ENCODE assay signal across 14 mouse cellular contexts in genomic region chr2:125055316-125055903, GRCm38 (mm10). TPM values are rescaled to one million over a fixed set of nuclear protein-coding genes. Genes with fewer than 3 reads are reported as not detected.
A peak's percentile ranks its signal among the peaks of the same experiment; 100 is the strongest.
DNase-seq lines count a peak whose midpoint lies in the region; ATAC-seq and TF ChIP-seq lines count a peak whose summit lies in the region.
"Had no signal": no experiment of that assay in that cellular context is flagged by ENCODE, and none has a peak within 500 bp of the region (broad histone marks: within the 10 kb centered on the region; RNA-seq: fewer than 3 reads in every experiment).

No protein-coding gene starts in this region.

- TF ChIP-seq POLR2A in ES-Bruce4 (IDR thresholded peaks at IDR 0.05; ENCODE audit: insufficient read depth, low read length), result no peak

- no peak overlapping the region for H3K9ac ChIP-seq in ES-Bruce4 (ENCODE audit: low read depth, poor library complexity, severe bottlenecking)
- H3K9ac ChIP-seq: embryonic facial prominence, embryonic 15.5 days; heart, embryonic 15.5 days; hindbrain, embryonic 15.5 days had no signal

- ATAC-seq in erythroid progenitor cell, adult 5-6 weeks (replicated peaks; ENCODE audit: low FRiP score, poor library complexity, severe bottlenecking), result no peak

- peak; percentile 19 for TF ChIP-seq CTCF in left cerebral cortex, adult 2 months (IDR thresholded peaks at IDR 0.05)
- TF ChIP-seq CTCF in ES-Bruce4 (IDR thresholded peaks at IDR 0.05; ENCODE audit: low read depth, low read length), result peak; percentile 31

- TF ChIP-seq EP300 in ES-Bruce4 (IDR thresholded peaks at IDR 0.05; ENCODE audit: insufficient read depth, low read depth, low read length), result no peak

- DNase-seq in left cerebral cortex, adult 2 months (ENCODE audit: extremely low spot score in 1 of 2, low spot score in 2 of 2), result no peak
- no peak for DNase-seq in left cerebral cortex, adult 18-20 months (ENCODE audit: low spot score in 2 of 2)
- DNase-seq in A20 (ENCODE audit: low read depth, low spot score), result peak; percentile 34
- DNase-seq in c-Kit-positive CD71-positive TER-119-positive erythroid progenitor cells, embryonic 14.5 days (ENCODE audit: low spot score), result peak; percentile 7
- no peak for DNase-seq in right cerebral cortex, postnatal 25 days
- no peak for DNase-seq in heart, adult 8-10 months (ENCODE audit: low spot score)
- DNase-seq: adrenal gland, postnatal 10 days had no signal

- no peaks in the 10 kb centered on the region for H3K4me1 ChIP-seq in ES-Bruce4 (ENCODE audit: control insufficient read depth, insufficient read depth, low read length)
- H3K4me1 ChIP-seq: embryonic facial prominence, embryonic 15.5 days; heart, embryonic 15.5 days; hindbrain, embryonic 15.5 days; midbrain, embryonic 10.5 days had no signal

- H3K36me3 ChIP-seq in ES-Bruce4 (ENCODE audit: control insufficient read depth, insufficient read depth, low read length, poor library complexity, severe bottlenecking), result no peaks in the 10 kb centered on the region
- H3K36me3 ChIP-seq: embryonic facial prominence, embryonic 15.5 days; heart, embryonic 15.5 days; hindbrain, embryonic 15.5 days; midbrain, embryonic 10.5 days had no signal

- intact Hi-C loops in left cerebral cortex, adult 2 months (cut with DNase I), result no loop called here

- H3K4me3 ChIP-seq in left cerebral cortex, adult 2 months, result no peak overlapping the region
- no peak overlapping the region for H3K4me3 ChIP-seq in ES-Bruce4 (ENCODE audit: low read depth, low read length)
- H3K4me3 ChIP-seq: embryonic facial prominence, embryonic 15.5 days; heart, embryonic 15.5 days; hindbrain, embryonic 15.5 days; midbrain, embryonic 10.5 days had no signal

- H3K27ac ChIP-seq in left cerebral cortex, adult 2 months, result no peak overlapping the region
- no peak overlapping the region for H3K27ac ChIP-seq in ES-Bruce4 (ENCODE audit: insufficient read depth, low read length)
- H3K27ac ChIP-seq: embryonic facial prominence, embryonic 15.5 days; heart, embryonic 15.5 days; hindbrain, embryonic 15.5 days; midbrain, embryonic 10.5 days had no signal

- 0 out of 2 replicates have a peak, but pooled peaks cover 2% of the 10 kb centered on the region for H3K27me3 ChIP-seq in ES-Bruce4 (ENCODE audit: control insufficient read depth, insufficient read depth, low read length, poor library complexity, severe bottlenecking)
- H3K27me3 ChIP-seq: embryonic facial prominence, embryonic 15.5 days; heart, embryonic 15.5 days; hindbrain, embryonic 15.5 days had no signal

- H3K9me3 ChIP-seq in ES-Bruce4 (replicated peaks; ENCODE audit: control insufficient read depth, insufficient read depth, low read length, poor library complexity, severe bottlenecking), result no peaks in the 10 kb centered on the region
- H3K9me3 ChIP-seq: embryonic facial prominence, embryonic 15.5 days; heart, embryonic 15.5 days; hindbrain, embryonic 15.5 days; midbrain, embryonic 10.5 days had no signal

RNA-seq across cellular contexts. Expression of gene Slc24a5, which starts 12.5 kb away (rescaled TPM):
- under 1 TPM in 1 of 2 experiments, not detected in 1; 0.23 TPM for total RNA-seq in left cerebral cortex, adult 2 months (2021)
- under 1 TPM; 0.42 to 0.49 TPM for total RNA-seq in left cerebral cortex, adult 18-20 months (2021)
- not detected in 2 replicates for polyA plus RNA-seq in ES-Bruce4 (2011; ENCODE audit: insufficient read depth, insufficient read length, low read depth, missing spikeins)
- total RNA-seq in erythroid progenitor cell, adult 5-6 weeks (2015; ENCODE audit: low replicate concordance), result not detected in 2 replicates
- total RNA-seq in erythroid progenitor cell, adult 5-6 weeks (2017; ENCODE audit: low replicate concordance), result 0.53 and 6.8 TPM in 2 replicates
- total RNA-seq in heart, adult 8-10 months (2022), result 1 to 10 TPM in 1 of 4 experiments, under 1 TPM in 3; 0.30 to 1.0 (median 0.52) TPM
- polyA plus RNA-seq: small intestine, adult 2 months had no signal

Comparison
In these comparisons a context has a peak if more than half of its experiments do, and no peak if none do; other contexts are left out.
1. DNase-seq: peak in A20 (single experiment) and c-Kit-positive CD71-positive TER-119-positive erythroid progenitor cells, embryonic 14.5 days (single experiment); none in left cerebral cortex, adult 2 months (0 of 2), left cerebral cortex, adult 18-20 months (0 of 2), right cerebral cortex, postnatal 25 days (single experiment) and heart, adult 8-10 months (single experiment).